Mouse (Mus musculus) adipocyte (in vitro differentiated cells): ENCODE data around the gene Efcab9.

Source experiments
- DNase-seq: peaks from one replicate; pipeline ENCODE4 v3.0.0-alpha.2; 2016; ENCODE audit warnings: low spot score

Gene Efcab9

DNA sequence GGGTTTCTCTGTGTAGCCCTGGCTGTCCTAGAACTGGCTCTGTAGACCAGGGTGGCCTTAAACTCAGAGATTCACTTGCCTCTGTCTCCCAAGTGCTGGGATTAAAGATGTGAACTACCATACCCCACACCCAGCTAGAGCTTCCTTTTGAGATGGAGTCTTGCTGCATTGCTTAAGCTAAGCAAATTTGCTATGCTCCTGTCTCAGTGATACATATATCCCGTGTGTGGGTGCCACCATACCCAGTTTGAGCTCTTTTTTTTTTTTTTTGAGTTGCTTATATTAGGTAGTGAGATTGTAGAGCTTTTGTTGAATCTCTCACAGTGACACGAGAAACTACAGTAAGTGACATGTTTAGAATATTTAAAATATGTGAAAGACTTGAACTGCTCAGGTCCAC, 36.6 kb downstream of the Efcab9 start:
- DNase-seq, result no peak

DNA sequence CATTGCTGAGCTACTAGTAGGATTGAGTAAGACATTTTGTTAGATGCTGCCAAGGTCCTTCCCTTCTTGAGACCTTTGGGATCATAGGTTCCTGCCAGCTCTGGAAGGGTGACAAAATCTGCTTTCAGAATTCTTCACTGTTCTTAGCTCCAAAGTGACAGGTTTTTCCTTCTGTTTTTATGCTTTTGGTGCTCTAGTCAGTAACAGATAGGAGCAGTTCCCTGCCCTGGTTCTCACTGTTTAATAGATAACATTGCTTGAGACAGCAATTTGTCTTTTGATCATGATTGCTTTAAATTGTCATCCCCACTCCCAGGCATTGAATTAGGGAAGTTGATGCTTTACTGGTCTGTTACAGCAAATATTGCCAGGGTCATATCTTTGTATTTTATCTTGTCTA, 38.6 kb downstream of the Efcab9 start:
- DNase-seq, result peak; percentile 84

DNA sequence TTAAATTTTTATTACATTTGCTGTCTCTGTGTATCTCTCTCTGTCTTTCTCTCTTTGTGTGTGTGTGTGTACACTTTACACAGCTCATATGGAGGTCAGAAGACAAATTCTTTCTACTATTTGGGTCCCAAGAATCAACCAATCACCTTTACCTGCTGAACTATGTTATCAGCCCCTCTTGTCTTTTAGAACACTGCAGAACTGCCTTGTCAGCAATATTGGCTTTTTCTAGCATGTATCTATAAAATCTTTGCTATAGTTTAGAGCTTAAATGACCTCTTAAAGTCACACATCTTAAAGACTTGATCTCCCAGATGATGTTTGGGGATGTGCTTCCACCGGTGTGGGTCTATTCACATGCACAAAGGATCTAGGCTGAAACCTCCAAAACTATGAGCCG, 40.8 kb downstream of the Efcab9 start:
- no peak for DNase-seq

DNA sequence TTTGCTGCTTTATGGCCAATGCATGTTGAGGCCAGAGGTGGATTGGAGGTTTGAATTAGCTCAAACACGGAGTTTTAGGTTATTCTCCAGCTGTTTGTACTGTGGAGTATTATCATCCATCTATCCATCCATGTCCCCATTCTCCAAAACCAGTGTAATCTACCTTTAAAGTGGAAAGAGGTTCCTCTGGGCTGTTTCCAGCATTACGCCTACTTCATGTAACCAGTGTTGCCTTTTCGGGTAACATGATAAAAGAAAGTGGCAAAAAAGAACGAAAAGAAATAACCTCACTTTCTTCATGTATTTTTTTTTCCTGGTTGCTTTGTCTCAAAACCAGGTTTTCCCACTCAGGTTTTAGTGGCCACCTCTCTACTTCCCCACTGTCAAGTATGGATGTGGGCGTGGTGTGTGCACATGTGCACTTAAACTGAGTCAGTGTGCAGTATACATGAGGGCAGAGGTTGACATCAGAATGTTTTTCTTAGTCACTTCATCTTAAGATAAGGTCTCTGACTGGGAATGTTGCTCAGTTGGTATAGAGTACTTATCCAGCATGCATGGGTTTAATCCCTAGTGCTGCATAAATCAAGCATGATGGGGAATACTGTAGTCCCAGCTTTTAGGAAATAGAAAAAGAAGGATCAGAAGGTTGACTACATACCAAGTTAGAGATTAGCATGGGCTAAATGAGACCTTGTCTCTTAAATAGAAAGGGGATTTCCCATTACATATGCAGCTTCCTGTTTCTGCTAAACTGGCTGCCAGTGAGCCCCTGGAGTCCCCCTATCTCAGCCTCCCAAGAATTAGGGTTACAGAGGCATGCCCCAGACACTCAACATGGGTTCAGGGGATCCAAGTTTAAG, 42.8 kb downstream of the Efcab9 start:
- DNase-seq, result no peak

DNA sequence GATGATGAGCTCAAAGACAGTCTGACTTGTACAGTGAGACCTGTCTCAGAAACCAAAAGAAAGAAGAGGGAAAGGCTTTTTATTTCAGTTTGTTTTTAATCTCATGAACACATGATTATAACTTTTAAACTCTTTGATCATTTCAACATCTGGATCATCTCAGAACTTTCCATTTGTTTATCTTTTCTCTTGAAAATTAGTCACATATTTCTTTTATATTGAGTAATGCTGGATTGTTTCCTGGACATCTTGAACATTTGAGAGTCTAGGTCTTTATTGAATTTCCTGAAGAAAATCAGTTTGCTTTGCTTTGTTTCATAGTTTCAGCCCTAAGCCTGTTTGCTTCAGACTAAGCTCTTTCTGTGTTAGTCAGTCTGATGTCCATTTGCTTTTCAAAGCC, 43.5 kb downstream of the Efcab9 start:
- no peak for DNase-seq

DNA sequence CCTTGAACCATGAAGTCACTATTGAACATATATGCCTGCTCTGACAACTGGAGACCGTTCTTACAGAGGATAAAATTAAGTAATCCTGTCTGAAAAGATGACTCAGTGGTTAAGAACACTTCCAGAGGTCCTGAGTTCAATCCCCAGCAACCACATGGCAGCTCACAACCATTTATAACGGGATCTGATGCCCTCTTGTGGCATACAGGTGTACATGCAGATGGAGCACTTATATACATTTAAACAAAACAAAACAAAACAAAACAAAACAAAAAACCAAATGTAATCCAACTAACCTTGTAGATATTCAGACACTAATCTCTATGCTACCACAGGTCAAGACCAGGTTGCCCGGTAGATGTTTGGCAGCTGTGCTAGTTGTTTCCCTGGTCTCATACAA, 44.4 kb downstream of the Efcab9 start:
- DNase-seq, result no peak

DNA sequence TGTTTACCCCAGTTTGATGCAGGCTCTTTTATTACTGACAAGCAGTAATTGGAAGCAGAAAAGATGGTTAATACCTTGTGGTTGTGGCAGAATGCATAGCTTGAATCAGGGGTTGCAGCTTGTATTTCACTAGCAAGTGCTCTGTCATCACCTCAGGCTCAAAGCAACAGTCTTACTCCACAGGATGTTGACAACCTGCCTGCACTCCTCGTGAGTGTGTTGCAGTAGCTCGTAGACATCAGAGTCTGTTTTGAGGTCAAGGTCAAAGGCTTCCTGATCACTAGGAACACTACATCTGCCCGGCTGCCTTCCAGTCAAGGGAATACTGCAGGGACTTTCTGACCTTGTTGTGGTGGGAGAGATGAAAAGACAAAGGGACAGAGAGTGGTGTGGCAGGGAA, 45.3 kb downstream of the Efcab9 start:
- no peak for DNase-seq

DNA sequence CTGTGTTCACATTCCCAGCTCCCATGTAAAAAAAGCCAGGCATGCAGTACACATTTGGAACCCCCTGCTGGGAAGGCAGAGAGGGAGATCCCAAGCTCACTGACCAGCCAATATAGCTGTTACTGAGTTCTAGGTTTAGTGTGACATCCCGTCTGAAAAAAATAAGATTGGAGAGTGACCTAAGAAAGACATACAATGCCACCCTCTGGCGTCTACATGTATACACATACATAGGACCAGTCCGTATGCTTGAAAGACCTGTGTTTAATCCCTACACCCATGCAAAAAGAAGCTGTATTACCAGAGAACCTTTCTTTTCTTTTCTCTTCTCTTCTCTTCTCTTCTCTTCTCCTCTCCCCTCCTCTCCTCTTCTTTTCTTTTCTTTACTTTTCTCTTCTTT, 46.6 kb downstream of the Efcab9 start:
- DNase-seq, result no peak

DNA sequence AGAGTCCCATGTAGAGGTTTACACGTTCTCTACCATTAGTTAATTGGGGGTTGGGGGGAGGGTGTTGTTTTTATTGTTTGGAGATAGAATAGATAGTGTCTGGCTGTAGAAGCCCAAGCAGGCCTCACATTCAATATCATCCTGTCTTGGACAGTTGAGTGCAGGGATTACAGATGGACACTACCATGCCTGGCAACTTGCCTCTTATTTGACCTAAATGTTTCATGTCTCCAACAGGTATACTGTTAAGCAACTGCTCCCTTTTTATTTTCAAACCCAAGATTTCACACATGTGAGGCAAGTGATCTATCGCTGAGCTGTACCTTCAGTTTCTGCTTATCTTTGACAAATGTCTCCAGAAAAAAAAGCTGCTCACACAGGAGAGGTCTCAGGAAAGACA, 50.4 kb downstream of the Efcab9 start:
- DNase-seq, result no peak

DNA sequence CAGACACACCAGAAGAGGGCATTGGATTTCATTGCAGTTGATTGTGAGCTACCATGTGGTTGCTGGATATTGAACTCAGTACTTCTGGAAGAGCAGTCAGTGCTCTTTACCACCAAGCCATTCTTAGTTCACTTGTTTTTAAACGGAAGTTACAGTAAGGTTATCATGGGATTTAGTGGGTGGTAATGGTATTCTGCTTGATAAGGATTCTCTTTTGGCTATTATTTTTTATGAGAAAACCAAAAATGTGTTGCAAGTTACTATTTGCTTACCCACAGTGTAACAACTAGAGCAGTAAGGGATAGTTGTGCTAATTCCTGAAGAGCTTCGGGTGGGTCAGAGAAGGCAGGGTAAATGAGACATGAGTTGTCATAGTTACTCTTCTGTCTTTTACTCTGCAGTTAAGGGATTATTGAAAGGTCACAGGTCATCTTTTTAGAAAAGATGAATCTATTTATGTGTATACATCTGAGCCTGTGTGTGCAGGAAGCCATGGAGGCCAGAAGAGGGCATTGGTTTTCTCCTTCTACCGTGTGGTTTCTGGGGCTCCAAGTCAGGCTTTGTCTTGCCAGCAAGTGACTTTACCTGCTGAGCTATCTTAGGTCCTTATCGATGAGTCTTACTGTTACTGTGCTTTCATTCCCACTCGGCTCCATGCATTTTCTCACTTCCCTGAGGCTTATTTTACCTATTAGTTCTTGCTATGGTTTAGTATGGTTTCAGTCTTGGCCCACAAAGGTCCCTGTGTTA, 56.2 kb downstream of the Efcab9 start:
- DNase-seq, result no peak

DNA sequence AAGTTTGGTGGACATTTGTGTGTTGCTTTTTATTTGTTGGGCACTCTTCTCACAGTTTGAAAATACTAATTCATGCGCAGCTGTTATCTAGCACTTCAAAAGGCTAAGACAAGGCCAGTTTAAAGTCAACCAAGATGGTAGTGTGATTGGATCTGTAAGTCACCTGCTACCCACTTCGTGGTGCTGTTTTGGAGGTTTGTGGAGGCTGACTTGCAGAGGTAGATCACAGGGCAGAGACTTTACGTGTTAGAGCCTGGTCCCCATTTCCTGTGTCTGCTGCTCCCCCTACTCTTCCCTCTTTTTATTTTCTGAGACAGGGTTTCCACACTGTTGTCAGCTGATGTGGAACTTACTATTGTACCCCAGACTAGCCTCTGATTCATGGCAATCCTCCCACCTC, 57.2 kb downstream of the Efcab9 start:
- no peak for DNase-seq
